Mouse (Mus musculus) lung, adult 2 months (tissue): ENCODE data around the gene Acsm1. TPM values are rescaled to one million over a fixed set of nuclear protein-coding genes. Genes with fewer than 3 reads are reported as not detected.
A peak's percentile ranks its signal among the peaks of the same experiment; 100 is the strongest.

Source experiments
- DNase-seq: peaks from one replicate; pipeline ENCODE4 v3.0.0; 2022
- H3K4me1 ChIP-seq: fragments of 200-500 bp; 2 replicates; pipeline ENCODE4 v1.6.1; 2011; ENCODE audit warnings: low read length; ENCODE audit not compliant: control insufficient read depth, insufficient read depth
- H3K4me3 ChIP-seq: fragments of 200-500 bp; replicated peaks from 2 replicates; pipeline ENCODE3; 2011; ENCODE audit warnings: low read depth, mild to moderate bottlenecking, control low read depth, low read length; ENCODE audit errors: extremely low read depth
- CTCF ChIP-seq: fragments of 200-500 bp; IDR thresholded peaks from 2 replicates; pipeline ENCODE4 v1.5.1; 2011; ENCODE audit warnings: mild to moderate bottlenecking, low read length, control low read depth; ENCODE audit not compliant: insufficient read depth
- POLR2A ChIP-seq: fragments of 200-500 bp; IDR thresholded peaks from 2 replicates; pipeline ENCODE4 v1.6.1; 2011; ENCODE audit warnings: low read depth, mild to moderate bottlenecking, control low read depth, low read length, borderline replicate concordance; ENCODE audit errors: extremely low read depth
- WGBS: fragments of 180-500 bp; shearing (Covaris S2); methylation state at CpG from one replicate; pipeline ENCODE4 v1.1.7; 2018; 5-methylcytosine and 5-hydroxymethylcytosine counted together
- polyA plus RNA-seq: library from polyadenylated mRNA; depleted of rRNA; stranded (reverse); fragments of >200 nt; gene quantifications from 2 replicates; pipeline ENCODE4 v1.2.3, GENCODE M21; 2012; rRNA removed

Acsm1 gene
- polyA plus RNA-seq, 1 experiment, result 6.2 TPM

- WGBS, result 78% methylated on average over 3 of the region's 3 CpGs
- DNase-seq, result no peak
These were observed 61.1 kb downstream of the Acsm1 start for GRCm38 (mm10) chr7:119667893-119668292.

DNA sequence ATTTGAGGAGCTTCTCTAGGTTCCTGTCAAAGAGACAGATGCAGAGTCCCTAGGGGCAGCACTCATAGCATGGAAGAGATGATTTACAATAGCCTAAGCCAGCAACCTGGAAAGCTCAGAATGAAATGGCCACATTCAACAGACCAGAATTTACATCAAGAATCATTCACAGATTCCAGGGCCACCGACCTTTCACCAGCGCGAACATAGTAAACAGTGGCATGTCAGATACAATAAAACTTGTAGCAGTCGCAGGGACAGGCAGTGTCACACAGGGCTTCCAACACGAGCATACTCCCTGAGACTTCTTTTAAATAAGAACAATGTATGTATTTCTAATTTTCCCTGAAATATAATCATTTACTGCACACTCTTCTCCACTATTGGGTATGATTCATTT lies 63.6 kb downstream of the Acsm1 start:
- Histone ChIP-seq H3K4me1 (no peaks in the 10 kb centered on the region), H3K4me3 (no peak overlapping the region)
- DNase-seq, result no peak
- WGBS, result 65% methylated on average over 5 of the region's 5 CpGs
- TF ChIP-seq POLR2A (no peak), CTCF (no peak)

More at GRCm38 (mm10) chr7:119667893-119668292, 61.1 kb downstream of the Acsm1 start:
- H3K4me1 ChIP-seq, result no peaks in the 10 kb centered on the region
- TF ChIP-seq CTCF (no peak), POLR2A (no peak)
- H3K4me3 ChIP-seq, result no peak overlapping the region

GRCm38 (mm10) chr7:119670925-119671324 lies 64.1 kb downstream of the Acsm1 start:
- Histone ChIP-seq H3K4me1 (no peaks in the 10 kb centered on the region), H3K4me3 (no peak overlapping the region)
- WGBS, result 42% methylated on average over 6 of the region's 6 CpGs
- no peak for DNase-seq
- TF ChIP-seq CTCF (0 out of 2 replicates have a peak, but pooled peaks have one; percentile 6), POLR2A (no peak)

- no peaks in the 10 kb centered on the region for H3K4me1 ChIP-seq
- H3K4me3 ChIP-seq, result no peak overlapping the region
- TF ChIP-seq CTCF, result peak; percentile 66
- no peak for TF ChIP-seq POLR2A
- DNase-seq, result no peak
- WGBS, result 16% methylated on average over 6 of the region's 6 CpGs
These were observed 66.6 kb downstream of the Acsm1 start for GRCm38 (mm10) chr7:119673465-119673864.

DNA sequence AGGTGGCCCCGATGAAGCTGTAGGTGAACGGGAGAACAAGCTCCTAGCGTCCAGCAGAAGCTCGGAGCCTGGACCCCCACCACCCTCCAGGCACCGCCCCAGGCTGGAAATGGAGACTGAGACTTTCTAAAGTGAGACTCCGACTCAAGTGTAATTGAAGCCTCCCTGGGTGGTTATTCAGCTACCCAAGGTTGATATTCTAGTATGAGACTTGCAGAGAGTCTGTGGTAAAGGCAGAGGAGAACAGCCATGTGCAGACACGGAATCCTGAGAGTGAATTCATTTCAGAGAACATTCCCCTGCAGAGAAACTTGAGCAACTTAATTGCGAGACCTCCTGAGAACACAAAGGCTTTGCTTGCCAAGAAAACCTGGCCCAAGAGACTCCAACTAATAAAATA lies 73.3 kb downstream of the Acsm1 start:
- H3K4me3 ChIP-seq, result no peak overlapping the region
- WGBS, result 55% methylated on average over 8 of the region's 8 CpGs
- TF ChIP-seq CTCF, result no peak
- no peak for TF ChIP-seq POLR2A
- DNase-seq, result no peak
- H3K4me1 ChIP-seq, result no peaks in the 10 kb centered on the region

DNA sequence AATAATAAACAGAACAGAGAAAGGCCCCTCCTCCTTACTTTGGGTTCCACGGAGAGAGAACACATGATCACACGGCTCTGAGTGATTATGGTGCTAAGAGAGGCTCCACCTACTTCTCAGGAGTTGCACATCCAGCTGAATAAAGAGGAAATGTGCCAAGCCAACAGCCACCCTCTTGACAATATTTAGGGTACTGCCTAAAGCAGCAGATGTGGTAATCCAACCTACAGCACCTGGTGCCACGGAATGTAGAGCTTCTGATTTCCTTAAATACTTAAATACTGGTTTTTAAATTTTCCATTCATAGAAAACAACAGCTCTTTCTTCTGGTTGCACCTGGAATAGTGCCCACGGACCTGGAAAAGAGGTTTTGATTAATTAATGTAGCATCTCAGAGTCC lies 75.9 kb downstream of the Acsm1 start:
- Histone ChIP-seq H3K4me1 (no peaks in the 10 kb centered on the region), H3K4me3 (no peak overlapping the region)
- TF ChIP-seq CTCF, result no peak
- TF ChIP-seq POLR2A, result no peak
- DNase-seq, result no peak
- WGBS, result 43% methylated on average over 4 of the region's 4 CpGs

- H3K4me1 ChIP-seq, result no peaks in the 10 kb centered on the region
- WGBS, result 62% methylated on average over 5 of the region's 5 CpGs
- no peak within 1 kb of the TSS for H3K4me3 ChIP-seq
- TF ChIP-seq POLR2A (no peak), CTCF (no peak)
- DNase-seq, result no peak
These were observed 82.9 kb downstream of the Acsm1 start, which contains the start of gene Acsm4 for GRCm38 (mm10) chr7:119689726-119690125. TSS of gene Acsm4 (plus strand) at chr7:119690026.

DNA sequence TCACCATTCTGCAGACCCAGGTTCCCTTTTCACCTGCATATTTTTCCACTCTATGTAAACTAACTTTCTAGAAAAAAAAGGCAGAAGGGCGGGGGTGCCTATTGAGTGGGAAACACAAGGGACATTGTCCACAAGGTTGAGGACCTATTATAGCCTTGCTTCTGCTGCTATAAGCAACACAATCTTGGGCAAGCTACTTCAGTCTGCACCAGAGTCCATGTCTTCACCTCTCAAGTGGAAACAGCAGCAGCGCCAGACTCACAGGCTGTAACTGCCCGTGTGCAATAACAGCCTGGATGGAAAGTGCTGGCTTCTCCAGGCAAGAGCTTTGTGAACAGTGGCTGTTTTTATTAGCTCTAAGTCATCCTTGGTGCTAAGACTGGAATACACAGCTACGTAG lies 85.5 kb downstream of the Acsm1 start:
- DNase-seq, result no peak
- TF ChIP-seq CTCF (no peak), POLR2A (no peak)
- Histone ChIP-seq H3K4me3 (no peak overlapping the region), H3K4me1 (no peaks in the 10 kb centered on the region)
- WGBS, result 57% methylated on average over 4 of the region's 4 CpGs

DNA sequence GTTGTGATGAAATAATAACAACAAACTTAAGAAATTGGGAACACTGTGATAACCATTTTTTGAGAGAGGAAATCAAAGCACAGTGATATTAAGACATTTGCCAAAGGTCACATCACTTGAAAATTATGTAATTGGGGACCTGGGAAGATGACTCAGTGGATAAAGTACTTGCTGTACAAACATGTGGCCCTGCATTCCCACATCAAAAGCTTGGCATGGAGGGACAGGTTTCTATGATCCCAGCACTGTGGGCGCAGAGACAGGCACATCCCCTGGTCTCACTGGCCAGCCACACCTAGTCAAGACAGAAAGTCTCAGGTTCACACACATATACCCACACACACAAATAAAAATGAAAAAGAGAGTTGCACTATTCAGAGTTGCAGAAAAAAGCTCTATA lies 88.1 kb downstream of the Acsm1 start:
- Histone ChIP-seq H3K4me3 (no peak overlapping the region), H3K4me1 (no peaks in the 10 kb centered on the region)
- TF ChIP-seq POLR2A (no peak), CTCF (no peak)
- 62% methylated on average over 1 of the region's 1 CpGs for WGBS
- DNase-seq, result no peak

Other genes with a start within 250 kb of the Acsm1 start
- 0.49 and 0.60 TPM in 2 replicates for gene Gp2, start 147.7 kb upstream of the Acsm1 start, polyA plus RNA-seq
- gene Umod, start 127.7 kb upstream of the Acsm1 start, polyA plus RNA-seq, result 0.27 and 0.58 TPM in 2 replicates
- 0.51 and 0.91 TPM in 2 replicates for gene Acsm5, start 87.6 kb upstream of the Acsm1 start, polyA plus RNA-seq
- not detected in 2 replicates for gene Pdilt, start 83.5 kb upstream of the Acsm1 start, polyA plus RNA-seq
- gene Acsm2, start 52.7 kb upstream of the Acsm1 start, polyA plus RNA-seq, result not detected in 2 replicates
- not detected in 2 replicates for gene Acsm4, start 83.0 kb downstream of the Acsm1 start, polyA plus RNA-seq
- 9.1 and 10.3 TPM in 2 replicates for gene Thumpd1, start 113.8 kb downstream of the Acsm1 start, polyA plus RNA-seq
- 0.57 and 2.9 TPM in 2 replicates for gene Acsm3, start 153.9 kb downstream of the Acsm1 start, polyA plus RNA-seq
- gene Rexo5, start 187.0 kb downstream of the Acsm1 start, polyA plus RNA-seq, result 1.6 and 4.9 TPM in 2 replicates
- 0.76 and 1.2 TPM in 2 replicates for gene Eri2, start 187.0 kb downstream of the Acsm1 start, polyA plus RNA-seq